Mouse (Mus musculus): ENCODE measurements around the gene Gid4. TPM values are rescaled to one million over a fixed set of nuclear protein-coding genes. Genes with fewer than 3 reads are reported as not detected.
A peak's percentile ranks its signal among the peaks of the same experiment; 100 is the strongest.

Gene Gid4
- 25.8 and 26.5 TPM in 2 replicates for polyA plus RNA-seq (2014; fragmentation: Nextera tagmentation; extraction: Ambion mirVana)

- Histone ChIP-seq H3K4me3 (replicated peaks; ENCODE audit: low read length) (peak within 1 kb of the TSS; percentile 93), H3K4me2 (replicated peaks) (peak within 1 kb of the TSS; percentile 93), H3K4me1 (replicated peaks; ENCODE audit: control insufficient read depth, insufficient read depth, low read length) (peaks cover 29% of the 10 kb centered on the region), H3K9ac (peak within 1 kb of the TSS; percentile 89), H3K27ac (peak within 1 kb of the TSS; percentile 92), H3K9me3 (ENCODE audit: control insufficient read depth, low read length) (no peaks in the 10 kb centered on the region), H3K36me3 (replicated peaks; ENCODE audit: control insufficient read depth, insufficient read depth) (no peaks in the 10 kb centered on the region), H3K27me3 (ENCODE audit: control insufficient read depth, insufficient read depth, low read length) (no peaks in the 10 kb centered on the region)
- WGBS: under 1% methylated on average over 71 of the region's 81 CpGs
- peak; percentile 97 for ATAC-seq (ENCODE audit: low FRiP score)
- DNase-seq (ENCODE audit: low spot score): peak; percentile 99
These were observed at the start of gene Gid4 for GRCm38 (mm10) chr11:60416963-60417716. Gid4 (plus strand) TSS chr11:60417145.

DNA sequence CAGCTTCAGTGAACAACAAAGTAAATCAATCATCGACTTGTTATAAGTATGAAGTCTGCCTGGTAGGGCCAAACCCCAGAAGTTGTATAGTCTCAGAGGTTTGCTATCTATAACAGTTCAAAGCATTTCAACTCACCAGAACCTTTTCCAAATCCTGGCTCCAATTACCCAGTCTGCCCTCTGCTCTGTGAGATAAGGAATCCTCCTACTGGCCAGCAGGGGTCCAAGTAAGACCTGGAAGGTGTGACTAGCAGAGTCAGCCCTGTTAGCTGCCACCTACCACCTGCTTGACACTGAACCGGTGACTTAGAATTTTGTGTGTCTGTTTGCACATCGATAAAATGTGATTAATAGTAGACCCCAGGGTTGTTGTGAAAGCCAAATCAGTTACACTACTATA is 49.7 kb upstream of the Gid4 start:
- H3K4me2 ChIP-seq (replicated peaks): no peak overlapping the region
- WGBS: 83% methylated on average over 3 of the region's 3 CpGs
- H3K36me3 ChIP-seq (replicated peaks; ENCODE audit: control insufficient read depth, insufficient read depth): no peaks in the 10 kb centered on the region
- no peak overlapping the region for H3K27ac ChIP-seq
- no peaks in the 10 kb centered on the region for H3K9me3 ChIP-seq (ENCODE audit: control insufficient read depth, low read length)
- no peak overlapping the region for H3K9ac ChIP-seq
- H3K27me3 ChIP-seq (ENCODE audit: control insufficient read depth, insufficient read depth, low read length): no peaks in the 10 kb centered on the region
- H3K4me1 ChIP-seq (replicated peaks; ENCODE audit: control insufficient read depth, insufficient read depth, low read length): peaks cover 8% of the 10 kb centered on the region; the same call in 1 of the 2 replicates
- H3K4me3 ChIP-seq (replicated peaks; ENCODE audit: low read length): no peak overlapping the region
- DNase-seq (ENCODE audit: low spot score) (no peak), ATAC-seq (ENCODE audit: low FRiP score) (no peak)

DNA sequence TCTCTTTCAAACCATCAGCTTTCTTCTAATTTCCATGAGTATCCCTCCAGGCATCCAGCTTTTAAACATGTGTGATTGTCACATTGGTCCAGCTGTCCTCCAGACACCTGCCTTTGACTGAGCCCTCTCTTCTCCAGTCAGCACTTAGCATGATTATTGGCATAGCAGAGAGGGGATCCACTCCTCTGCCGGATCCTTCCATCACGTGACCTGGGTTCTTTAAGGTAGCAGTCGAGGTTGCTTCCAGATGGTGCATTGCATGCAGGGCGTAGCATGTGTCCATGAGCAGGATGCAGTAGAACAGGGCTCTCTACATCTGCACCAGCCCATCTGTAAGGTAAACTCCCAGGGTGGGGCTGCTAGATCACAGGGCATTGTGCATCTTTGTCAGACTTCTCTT is 48.0 kb upstream of the Gid4 start:
- H3K9ac ChIP-seq: no peak overlapping the region
- H3K9me3 ChIP-seq (ENCODE audit: control insufficient read depth, low read length): no peaks in the 10 kb centered on the region
- no peaks in the 10 kb centered on the region for H3K36me3 ChIP-seq (replicated peaks; ENCODE audit: control insufficient read depth, insufficient read depth)
- H3K4me3 ChIP-seq (replicated peaks; ENCODE audit: low read length): no peak overlapping the region
- no peak overlapping the region for H3K27ac ChIP-seq
- no peaks in the 10 kb centered on the region for H3K27me3 ChIP-seq (ENCODE audit: control insufficient read depth, insufficient read depth, low read length)
- no peak overlapping the region for H3K4me2 ChIP-seq (replicated peaks)
- ATAC-seq (ENCODE audit: low FRiP score) (no peak), DNase-seq (ENCODE audit: low spot score) (no peak)
- H3K4me1 ChIP-seq (replicated peaks; ENCODE audit: control insufficient read depth, insufficient read depth, low read length): peaks cover 8% of the 10 kb centered on the region; the same call in 1 of the 2 replicates
- WGBS: 67% methylated on average over 4 of the region's 4 CpGs

DNA sequence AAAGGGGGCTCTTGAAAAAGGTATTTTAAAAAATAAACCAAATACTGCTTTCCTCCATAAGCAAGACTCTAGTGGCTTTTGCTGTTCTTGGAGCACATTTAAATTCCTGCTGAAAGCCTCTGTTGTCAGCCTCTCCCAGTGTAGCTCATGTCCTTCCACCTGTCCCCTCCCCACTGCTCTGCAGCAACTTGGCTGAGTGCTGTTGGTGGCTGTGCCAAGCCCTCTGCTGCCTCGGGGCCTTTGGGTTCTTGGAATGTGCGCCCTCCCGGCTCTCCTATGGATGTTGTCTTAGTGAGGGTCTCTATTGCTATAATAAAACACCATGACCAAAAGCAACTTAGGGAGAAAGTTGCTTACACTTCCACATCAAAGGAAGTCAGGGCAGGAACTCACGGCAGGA is 47.5 kb upstream of the Gid4 start:
- no peak overlapping the region for H3K27ac ChIP-seq
- peaks cover 8% of the 10 kb centered on the region; the same call in 1 of the 2 replicates for H3K4me1 ChIP-seq (replicated peaks; ENCODE audit: control insufficient read depth, insufficient read depth, low read length)
- H3K9ac ChIP-seq: no peak overlapping the region
- WGBS: 66% methylated on average over 4 of the region's 4 CpGs
- DNase-seq (ENCODE audit: low spot score) (no peak), ATAC-seq (ENCODE audit: low FRiP score) (no peak)
- no peaks in the 10 kb centered on the region for H3K27me3 ChIP-seq (ENCODE audit: control insufficient read depth, insufficient read depth, low read length)
- no peaks in the 10 kb centered on the region for H3K9me3 ChIP-seq (ENCODE audit: control insufficient read depth, low read length)
- no peak overlapping the region for H3K4me3 ChIP-seq (replicated peaks; ENCODE audit: low read length)
- H3K4me2 ChIP-seq (replicated peaks): no peak overlapping the region
- H3K36me3 ChIP-seq (replicated peaks; ENCODE audit: control insufficient read depth, insufficient read depth): no peaks in the 10 kb centered on the region

DNA sequence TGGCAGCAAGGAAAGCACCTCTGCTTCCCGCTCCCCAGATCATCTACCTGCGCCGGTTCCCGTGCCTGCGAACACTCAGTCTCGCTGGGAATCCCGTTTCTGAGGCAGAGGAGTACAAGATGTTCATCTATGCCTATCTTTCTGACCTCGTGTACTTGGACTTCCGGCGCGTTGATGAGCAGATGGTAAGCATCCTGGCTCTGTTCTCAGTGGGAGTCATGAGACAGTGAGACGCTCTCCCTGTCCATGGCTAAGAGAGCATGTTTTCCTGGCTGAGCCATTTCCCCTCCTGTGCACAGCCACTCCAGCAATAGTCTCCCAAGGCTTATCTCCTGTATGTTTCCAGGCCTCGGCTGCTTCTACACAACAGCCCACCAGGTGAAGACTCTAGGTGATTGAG is 46.5 kb upstream of the Gid4 start:
- Histone ChIP-seq H3K4me2 (replicated peaks) (no peak overlapping the region), H3K27me3 (ENCODE audit: control insufficient read depth, insufficient read depth, low read length) (no peaks in the 10 kb centered on the region), H3K9ac (no peak overlapping the region), H3K36me3 (replicated peaks; ENCODE audit: control insufficient read depth, insufficient read depth) (no peaks in the 10 kb centered on the region), H3K4me3 (replicated peaks; ENCODE audit: low read length) (no peak overlapping the region), H3K9me3 (ENCODE audit: control insufficient read depth, low read length) (no peaks in the 10 kb centered on the region), H3K4me1 (replicated peaks; ENCODE audit: control insufficient read depth, insufficient read depth, low read length) (peaks cover 8% of the 10 kb centered on the region; the same call in 1 of the 2 replicates), H3K27ac (no peak overlapping the region)
- DNase-seq (ENCODE audit: low spot score) (no peak), ATAC-seq (ENCODE audit: low FRiP score) (no peak)
- WGBS: 86% methylated on average over 13 of the region's 13 CpGs

DNA sequence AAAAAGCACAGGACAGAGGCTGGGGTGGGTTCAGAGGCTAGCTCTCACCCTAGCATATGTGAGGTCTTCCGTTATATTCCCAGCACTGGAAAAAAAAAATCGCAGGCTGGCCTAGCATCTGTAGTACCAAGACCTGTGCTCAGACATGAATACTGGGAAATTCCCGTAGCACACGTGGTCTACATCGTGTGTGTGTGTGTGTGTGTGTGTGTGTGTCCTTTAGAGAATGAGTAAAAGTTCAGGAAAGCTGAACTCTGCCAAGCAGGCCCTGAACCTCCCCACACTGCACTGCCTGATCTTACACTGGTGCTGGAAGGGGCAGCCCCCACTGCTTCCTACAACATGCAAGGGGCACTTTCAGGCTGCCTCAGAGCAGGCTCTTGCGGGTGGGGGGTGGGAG is 42.5 kb upstream of the Gid4 start:
- ATAC-seq (ENCODE audit: low FRiP score) (no peak), DNase-seq (ENCODE audit: low spot score) (no peak)
- Histone ChIP-seq H3K27me3 (ENCODE audit: control insufficient read depth, insufficient read depth, low read length) (no peaks in the 10 kb centered on the region), H3K9ac (no peak overlapping the region), H3K4me1 (replicated peaks; ENCODE audit: control insufficient read depth, insufficient read depth, low read length) (no peaks in the 10 kb centered on the region), H3K4me3 (replicated peaks; ENCODE audit: low read length) (no peak overlapping the region), H3K36me3 (replicated peaks; ENCODE audit: control insufficient read depth, insufficient read depth) (no peaks in the 10 kb centered on the region), H3K9me3 (ENCODE audit: control insufficient read depth, low read length) (no peaks in the 10 kb centered on the region), H3K4me2 (replicated peaks) (no peak overlapping the region), H3K27ac (no peak overlapping the region)
- 80% methylated on average over 6 of the region's 6 CpGs for WGBS

GRCm38 (mm10) chr11:60383518-60383917 is 33.4 kb upstream of the Gid4 start:
- no peaks in the 10 kb centered on the region for H3K36me3 ChIP-seq (replicated peaks; ENCODE audit: control insufficient read depth, insufficient read depth)
- H3K9ac ChIP-seq: no peak overlapping the region
- H3K27me3 ChIP-seq (ENCODE audit: control insufficient read depth, insufficient read depth, low read length): no peaks in the 10 kb centered on the region
- 0 out of 2 replicates have a peak overlapping the region, but pooled peaks have one; percentile 98 for H3K27ac ChIP-seq
- no peak overlapping the region for H3K4me2 ChIP-seq (replicated peaks)
- WGBS: 91% methylated on average over 6 of the region's 6 CpGs
- H3K4me1 ChIP-seq (replicated peaks; ENCODE audit: control insufficient read depth, insufficient read depth, low read length): peaks cover 20% of the 10 kb centered on the region
- DNase-seq (ENCODE audit: low spot score) (no peak), ATAC-seq (ENCODE audit: low FRiP score) (no peak)
- no peaks in the 10 kb centered on the region for H3K9me3 ChIP-seq (ENCODE audit: control insufficient read depth, low read length)
- H3K4me3 ChIP-seq (replicated peaks; ENCODE audit: low read length): no peak overlapping the region

DNA sequence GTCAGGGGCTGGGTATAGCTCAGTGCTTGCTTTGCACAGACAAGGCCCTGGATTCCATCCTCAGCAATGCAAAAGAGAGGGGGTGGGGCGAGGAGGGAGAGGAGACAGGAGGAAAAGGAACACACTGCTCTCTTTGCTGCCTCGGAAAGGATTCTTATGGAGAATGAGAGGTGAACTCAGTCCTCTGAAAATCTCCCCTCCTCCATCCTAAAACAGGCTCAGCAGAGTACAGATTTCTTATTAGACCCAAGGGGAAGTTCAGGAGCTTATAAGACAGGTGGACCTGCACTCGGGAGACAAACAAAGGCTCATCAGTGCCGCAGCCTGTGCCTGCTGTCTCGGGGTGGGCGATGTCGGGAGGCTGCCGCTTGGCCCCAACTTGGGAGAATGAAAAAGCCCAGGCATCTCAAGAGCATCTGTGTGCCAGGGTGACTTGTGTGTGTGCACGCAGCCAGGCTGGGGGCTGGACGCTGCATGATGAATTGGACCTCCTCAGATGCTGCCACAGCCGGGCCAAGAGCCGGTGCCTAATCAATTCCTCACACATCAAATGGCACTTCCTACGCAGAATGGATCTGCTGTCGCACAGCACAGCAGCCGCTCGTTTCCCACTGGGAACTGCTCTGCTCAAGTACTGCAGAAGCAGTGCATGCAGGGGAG is 32.1 kb upstream of the Gid4 start:
- peak overlapping the region; percentile 9; the same call in 1 of the 2 replicates for H3K4me3 ChIP-seq (replicated peaks; ENCODE audit: low read length)
- H3K9me3 ChIP-seq (ENCODE audit: control insufficient read depth, low read length): no peaks in the 10 kb centered on the region
- under 1% methylated on average over 16 of the region's 16 CpGs for whole genome bisulfite sequencing

DNA sequence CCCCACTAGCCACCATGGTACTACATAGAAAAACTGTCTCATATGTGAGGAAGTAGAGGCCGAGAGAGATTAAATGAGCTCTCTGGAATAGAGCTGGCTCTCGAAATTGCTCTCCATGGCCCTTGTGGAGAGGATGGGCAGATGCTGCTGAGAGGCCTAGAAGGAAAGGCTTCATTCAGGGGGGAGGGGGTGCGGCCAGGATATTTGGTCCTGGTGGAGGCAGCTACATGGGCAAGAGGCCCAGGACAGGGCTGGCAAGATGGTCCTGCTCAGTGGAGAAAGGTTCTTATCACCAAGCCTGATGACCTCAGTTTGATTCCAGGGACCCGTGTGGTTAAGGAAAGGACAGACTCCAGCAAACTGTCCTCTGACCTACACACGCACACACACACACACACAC is 31.0 kb upstream of the Gid4 start:
- Histone ChIP-seq H3K4me2 (replicated peaks) (no peak overlapping the region), H3K36me3 (replicated peaks; ENCODE audit: control insufficient read depth, insufficient read depth) (no peaks in the 10 kb centered on the region), H3K27ac (peak overlapping the region; percentile 98), H3K9ac (peak overlapping the region; percentile 59; the same call in 1 of the 2 replicates), H3K9me3 (ENCODE audit: control insufficient read depth, low read length) (no peaks in the 10 kb centered on the region), H3K27me3 (ENCODE audit: control insufficient read depth, insufficient read depth, low read length) (no peaks in the 10 kb centered on the region), H3K4me1 (replicated peaks; ENCODE audit: control insufficient read depth, insufficient read depth, low read length) (peaks cover 20% of the 10 kb centered on the region), H3K4me3 (replicated peaks; ENCODE audit: low read length) (no peak overlapping the region)
- ATAC-seq (ENCODE audit: low FRiP score) (no peak), DNase-seq (ENCODE audit: low spot score) (no peak)
- 67% methylated on average over 5 of the region's 5 CpGs for WGBS

More for the DNA sequence above, 32.1 kb upstream of the Gid4 start:
- no peaks in the 10 kb centered on the region for H3K36me3 ChIP-seq (replicated peaks; ENCODE audit: control insufficient read depth, insufficient read depth)
- DNase-seq (ENCODE audit: low spot score): peak; percentile 67
- peaks cover 20% of the 10 kb centered on the region for H3K4me1 ChIP-seq (replicated peaks; ENCODE audit: control insufficient read depth, insufficient read depth, low read length)
- peak overlapping the region; percentile 98 for H3K27ac ChIP-seq
- peak overlapping the region; percentile 54 for H3K4me2 ChIP-seq (replicated peaks)
- H3K9ac ChIP-seq: peak overlapping the region; percentile 59
- ATAC-seq (ENCODE audit: low FRiP score): peak; percentile 90
- no peaks in the 10 kb centered on the region for H3K27me3 ChIP-seq (ENCODE audit: control insufficient read depth, insufficient read depth, low read length)

Data from hindbrain, embryonic 14.5 days (tissue).